Mouse (Mus musculus) testis, adult 2 months (tissue): Measurements from ENCODE around the gene Naaladl2.

ENCODE experiments used
- CTCF ChIP-seq: fragments of 200-500 bp; IDR thresholded peaks from 2 replicates; pipeline ENCODE4 v1.5.1; 2012; ENCODE audit warnings: low read depth, mild to moderate bottlenecking, inconsistent platforms, low read length, moderate library complexity; ENCODE audit not compliant: control insufficient read depth, insufficient read depth, insufficient replicate concordance
- POLR2A ChIP-seq: fragments of 200-500 bp; IDR thresholded peaks from 2 replicates; pipeline ENCODE4 v1.6.1; 2012; ENCODE audit warnings: low read depth, mild to moderate bottlenecking, inconsistent platforms, low read length, moderate library complexity; ENCODE audit not compliant: control insufficient read depth

DNA sequence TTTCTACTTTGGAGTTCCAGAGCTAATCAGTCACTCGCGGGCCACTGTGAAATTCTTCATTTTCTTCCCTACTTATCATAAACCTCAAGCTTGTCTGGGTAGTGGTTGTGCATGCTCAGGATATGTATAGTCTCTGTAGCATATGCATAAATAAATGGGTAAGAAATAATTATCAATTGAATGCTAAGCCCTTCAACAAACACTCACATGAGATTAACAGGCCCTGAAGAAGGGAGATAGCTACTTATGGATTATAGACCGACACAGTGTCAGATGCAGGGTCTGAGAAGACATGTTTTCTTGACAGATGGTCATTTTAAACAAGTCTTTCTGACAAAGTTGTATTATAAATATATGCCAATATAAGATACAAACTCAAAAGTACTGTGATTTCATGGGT, 152.0 kb downstream of the Naaladl2 start:
- TF ChIP-seq CTCF (no peak), POLR2A (no peak)
